Mouse (Mus musculus) neural tube, embryonic 11.5 days (tissue): ENCODE measurements around the gene Nomo1. TPM values are rescaled to one million over a fixed set of nuclear protein-coding genes. Genes with fewer than 3 reads are reported as not detected.

Experiments
- ATAC-seq: fragments of 200-750 bp; cut with Nextera tagmentation; 2 replicates; pipeline ENCODE4 v1.8.0; 2017; ENCODE audit warnings: moderate number of reproducible peaks, mild to moderate bottlenecking, moderate TSS enrichment, moderate library complexity; ENCODE audit not compliant: insufficient read depth, low FRiP score, low TSS enrichment
- DNase-seq: peaks from one replicate; pipeline ENCODE4 v3.0.0-alpha.2; 2015; ENCODE audit warnings: low spot score
- H3K27ac ChIP-seq: fragments of 300-500 bp; sonication (generic); 2 replicates; pipeline ENCODE4 v1.5.1; 2014; ENCODE audit warnings: low read depth, mild to moderate bottlenecking, low read length
- H3K27me3 ChIP-seq: fragments of 300-500 bp; sonication (generic); 2 replicates; pipeline ENCODE4 v1.6.1; 2014; ENCODE audit warnings: mild to moderate bottlenecking, low read length, mixed read lengths; ENCODE audit not compliant: control insufficient read depth, insufficient read depth
- H3K36me3 ChIP-seq: fragments of 300-500 bp; sonication (generic); 2 replicates; pipeline ENCODE4 v1.6.1; 2014; ENCODE audit warnings: mild to moderate bottlenecking, low read length, moderate library complexity, mixed read lengths; ENCODE audit not compliant: control insufficient read depth, insufficient read depth
- H3K4me1 ChIP-seq: fragments of 300-500 bp; sonication (generic); 2 replicates; pipeline ENCODE4 v1.6.1; 2014; ENCODE audit warnings: low read length, mixed read lengths; ENCODE audit not compliant: control insufficient read depth, insufficient read depth
- H3K4me2 ChIP-seq: fragments of 300-500 bp; sonication (generic); 2 replicates; pipeline ENCODE4 v1.6.1; 2014; ENCODE audit warnings: low read depth, mild to moderate bottlenecking, moderate library complexity
- H3K4me3 ChIP-seq: fragments of 300-500 bp; sonication (generic); 2 replicates; pipeline ENCODE4 v1.5.1; 2014; ENCODE audit warnings: low read depth, low read length
- H3K9ac ChIP-seq: fragments of 300-500 bp; sonication (generic); 2 replicates; pipeline ENCODE4 v1.6.1; 2014; ENCODE audit warnings: mild to moderate bottlenecking, low read length
- H3K9me3 ChIP-seq: fragments of 300-500 bp; sonication (generic); 2 replicates; pipeline ENCODE4 v1.6.1; 2016; ENCODE audit warnings: low read length; ENCODE audit not compliant: control insufficient read depth
- WGBS: fragments of 180-500 bp; shearing (Covaris S2); extraction: QIAGEN DNeasy Blood & Tissue Kit; methylation state at CpG from one replicate; pipeline ENCODE4 v1.1.7; 2014; 5-methylcytosine and 5-hydroxymethylcytosine counted together
- polyA plus RNA-seq: library from polyadenylated mRNA; unstranded; fragments of >200 nt; fragmentation: Nextera tagmentation; extraction: Ambion mirVana; gene quantifications from 2 replicates; pipeline ENCODE4 v1.2.1, GENCODE M21; 2014

The Nomo1 gene
- polyA plus RNA-seq, 1 experiment from 2014 or later: 19.2 TPM

- Histone ChIP-seq H3K4me1 (peaks cover 8% of the 10 kb centered on the region), H3K4me2 (peak overlapping the region; percentile 64; the same call in 1 of the 2 replicates), H3K27me3 (no peaks in the 10 kb centered on the region), H3K9ac (no peak overlapping the region), H3K36me3 (peaks cover 6% of the 10 kb centered on the region), H3K9me3 (no peaks in the 10 kb centered on the region), H3K4me3 (no peak overlapping the region), H3K27ac (no peak overlapping the region)
- DNase-seq: no peak
- WGBS: 88% methylated on average over 2 of the region's 2 CpGs
- no peak for ATAC-seq
Measured at GRCm38 (mm10) chr7:46034991-46035390, 1.5 kb downstream of the Nomo1 start.

- Histone ChIP-seq H3K4me3 (no peak overlapping the region), H3K9ac (no peak overlapping the region), H3K9me3 (no peaks in the 10 kb centered on the region), H3K36me3 (peaks cover 6% of the 10 kb centered on the region), H3K27ac (no peak overlapping the region), H3K4me1 (peaks cover 8% of the 10 kb centered on the region), H3K4me2 (no peak overlapping the region), H3K27me3 (no peaks in the 10 kb centered on the region)
- 96% methylated on average over 2 of the region's 2 CpGs for WGBS
- ATAC-seq: no peak
- no peak for DNase-seq
Measured at GRCm38 (mm10) chr7:46035468-46035867, 2.0 kb downstream of the Nomo1 start.

DNA sequence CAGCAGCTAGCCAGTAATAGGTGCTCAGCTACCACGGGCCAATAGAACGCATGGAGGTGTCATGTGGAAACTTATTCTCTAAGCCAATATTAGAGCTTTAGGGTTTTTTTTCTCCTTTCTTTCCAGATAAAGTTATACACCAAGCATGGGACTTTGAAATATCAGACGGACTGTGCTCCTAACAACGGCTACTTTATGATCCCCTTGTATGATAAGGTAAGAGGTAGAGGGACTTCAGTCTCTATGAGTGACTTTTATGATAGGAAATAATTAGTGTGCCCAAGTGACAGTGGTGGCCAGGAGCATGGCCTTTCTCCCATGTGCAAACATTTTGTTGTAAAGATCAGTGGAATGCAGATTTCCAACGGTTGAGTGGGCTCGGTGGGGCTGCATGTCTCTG lies 3.9 kb downstream of the Nomo1 start:
- Histone ChIP-seq H3K27ac (no peak overlapping the region), H3K9ac (no peak overlapping the region), H3K9me3 (no peaks in the 10 kb centered on the region), H3K36me3 (peaks cover 9% of the 10 kb centered on the region), H3K4me1 (peaks cover 8% of the 10 kb centered on the region), H3K4me3 (no peak overlapping the region), H3K27me3 (no peaks in the 10 kb centered on the region), H3K4me2 (no peak overlapping the region)
- WGBS: 95% methylated on average over 6 of the region's 6 CpGs
- ATAC-seq: no peak
- no peak for DNase-seq

DNA sequence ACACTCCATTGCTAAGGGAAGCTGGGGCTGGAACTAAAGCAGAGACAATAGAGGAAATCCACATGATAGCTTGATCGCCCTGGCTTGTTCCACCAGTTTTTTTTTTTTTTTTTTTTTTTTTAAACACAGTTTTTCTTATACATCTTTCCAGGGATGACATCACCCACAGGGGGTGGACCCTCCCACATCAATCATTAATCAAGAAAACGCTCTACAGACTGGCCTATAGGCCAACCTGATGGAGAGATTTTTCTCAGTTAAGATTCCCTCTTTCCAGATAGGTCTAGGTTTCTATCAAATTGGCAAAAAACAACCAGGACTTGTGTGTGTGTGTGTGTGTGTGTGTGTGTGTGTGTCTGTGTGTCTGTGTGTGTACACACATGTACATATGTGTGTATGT lies 6.4 kb downstream of the Nomo1 start:
- no peak for DNase-seq
- 86% methylated on average over 2 of the region's 2 CpGs for WGBS
- Histone ChIP-seq H3K4me2 (no peak overlapping the region), H3K27me3 (no peaks in the 10 kb centered on the region), H3K9ac (no peak overlapping the region), H3K36me3 (peaks cover 12% of the 10 kb centered on the region), H3K4me3 (no peak overlapping the region), H3K4me1 (peaks cover under 1% of the 10 kb centered on the region), H3K27ac (no peak overlapping the region), H3K9me3 (no peaks in the 10 kb centered on the region)
- ATAC-seq: no peak

DNA sequence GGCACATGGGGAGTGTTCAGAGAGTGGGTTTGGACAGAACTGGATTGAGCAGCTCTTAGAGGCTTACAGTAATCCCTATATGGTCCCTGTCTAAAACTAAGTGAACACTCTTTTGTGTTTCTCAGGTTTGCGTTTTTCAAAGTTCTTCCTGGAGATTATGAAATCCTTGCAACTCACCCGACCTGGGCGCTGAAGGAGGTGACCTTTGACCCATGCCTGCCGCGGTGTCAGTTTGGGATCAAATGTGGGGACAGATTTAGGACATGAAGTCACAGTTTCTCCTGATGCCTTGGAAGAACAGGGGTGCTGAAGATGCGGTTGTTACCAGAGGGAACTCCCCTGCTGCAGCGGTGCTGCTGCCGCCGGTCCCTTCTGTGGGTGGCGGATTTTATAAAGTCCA lies 10.6 kb downstream of the Nomo1 start:
- whole genome bisulfite sequencing: 95% methylated on average over 10 of the region's 10 CpGs

GRCm38 (mm10) chr7:46045882-46046281 lies 12.4 kb downstream of the Nomo1 start:
- ATAC-seq: no peak

More for the DNA sequence above, 10.6 kb downstream of the Nomo1 start:
- no peak overlapping the region for H3K4me2 ChIP-seq
- H3K9me3 ChIP-seq: no peaks in the 10 kb centered on the region
- H3K27ac ChIP-seq: no peak overlapping the region
- peaks cover 14% of the 10 kb centered on the region for H3K36me3 ChIP-seq
- H3K27me3 ChIP-seq: no peaks in the 10 kb centered on the region
- no peak overlapping the region for H3K4me3 ChIP-seq
- no peaks in the 10 kb centered on the region for H3K4me1 ChIP-seq
- no peak overlapping the region for H3K9ac ChIP-seq
- ATAC-seq (no peak), DNase-seq (no peak)

DNA sequence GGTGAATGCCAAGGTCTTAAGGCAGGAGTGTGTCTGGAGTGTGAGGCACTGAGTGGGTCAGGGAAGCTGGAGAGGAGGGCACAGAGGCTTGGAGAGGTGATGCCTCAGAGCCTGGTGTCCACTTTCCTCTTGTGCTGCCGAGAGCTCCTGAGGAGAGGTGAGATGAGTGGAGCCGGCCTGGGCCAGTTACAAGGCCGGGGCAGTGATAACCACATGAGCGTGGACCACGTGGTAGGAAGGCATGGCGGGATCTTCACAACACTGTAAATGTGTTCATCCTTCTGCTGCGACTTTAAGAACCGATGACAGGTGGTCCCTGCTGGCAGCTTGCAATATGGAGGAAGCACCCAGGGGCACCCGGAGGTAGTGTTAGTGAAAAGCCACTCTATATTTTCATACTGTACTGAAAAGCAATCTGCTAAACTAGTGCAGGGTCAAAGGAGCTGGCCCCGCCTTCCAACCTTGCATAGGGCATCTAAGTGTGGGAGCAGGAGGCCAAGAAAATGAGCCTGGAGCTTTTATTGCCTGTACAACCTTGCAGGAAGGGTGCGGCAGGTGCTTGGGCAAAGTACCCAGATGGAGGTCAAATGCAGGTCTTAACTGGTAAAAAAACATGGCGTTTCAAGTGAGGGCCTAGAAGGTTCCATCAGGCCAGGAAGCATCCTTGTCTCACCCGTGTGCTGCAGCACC lies 14.5 kb downstream of the Nomo1 start:
- Histone ChIP-seq H3K4me3 (no peak overlapping the region), H3K4me1 (no peaks in the 10 kb centered on the region), H3K9ac (no peak overlapping the region), H3K4me2 (no peak overlapping the region), H3K36me3 (peaks cover 13% of the 10 kb centered on the region), H3K9me3 (no peaks in the 10 kb centered on the region), H3K27ac (no peak overlapping the region), H3K27me3 (no peaks in the 10 kb centered on the region)
- no peak for ATAC-seq
- DNase-seq: no peak
- WGBS: 93% methylated on average over 13 of the region's 13 CpGs

More at GRCm38 (mm10) chr7:46045882-46046281, 12.4 kb downstream of the Nomo1 start:
- WGBS: 94% methylated on average over 11 of the region's 11 CpGs
- H3K27me3 ChIP-seq: no peaks in the 10 kb centered on the region
- no peaks in the 10 kb centered on the region for H3K9me3 ChIP-seq
- H3K4me3 ChIP-seq: no peak overlapping the region
- H3K36me3 ChIP-seq: peaks cover 16% of the 10 kb centered on the region
- no peak for DNase-seq
- H3K4me2 ChIP-seq: no peak overlapping the region
- H3K9ac ChIP-seq: no peak overlapping the region
- H3K4me1 ChIP-seq: no peaks in the 10 kb centered on the region
- no peak overlapping the region for H3K27ac ChIP-seq

GRCm38 (mm10) chr7:46049981-46050380 lies 16.5 kb downstream of the Nomo1 start:
- ATAC-seq (no peak), DNase-seq (no peak)
- no peak overlapping the region for H3K27ac ChIP-seq
- no peaks in the 10 kb centered on the region for H3K4me1 ChIP-seq
- H3K9me3 ChIP-seq: no peaks in the 10 kb centered on the region
- H3K36me3 ChIP-seq: peaks cover 16% of the 10 kb centered on the region
- WGBS: 82% methylated on average over 7 of the region's 7 CpGs
- no peak overlapping the region for H3K4me3 ChIP-seq
- H3K27me3 ChIP-seq: no peaks in the 10 kb centered on the region
- H3K9ac ChIP-seq: no peak overlapping the region
- H3K4me2 ChIP-seq: no peak overlapping the region

GRCm38 (mm10) chr7:46052161-46052821 lies 18.8 kb downstream of the Nomo1 start:
- ATAC-seq: no peak
- Histone ChIP-seq H3K27ac (no peak overlapping the region), H3K9me3 (no peaks in the 10 kb centered on the region), H3K4me2 (no peak overlapping the region), H3K9ac (no peak overlapping the region), H3K36me3 (peaks cover 17% of the 10 kb centered on the region), H3K4me1 (no peaks in the 10 kb centered on the region), H3K4me3 (no peak overlapping the region), H3K27me3 (no peaks in the 10 kb centered on the region)
- WGBS: 98% methylated on average over 4 of the region's 4 CpGs
- no peak for DNase-seq
